Mouse (Mus musculus): ENCODE data around the gene Bbc3. TPM values are rescaled to one million over a fixed set of nuclear protein-coding genes. Genes with fewer than 3 reads are reported as not detected.
"Not testable (repeated sequence)": the region's sequence is repeated elsewhere in the genome, so short reads cannot be mapped to it uniquely, and the experiment has no call there.

Gene Bbc3
- polyA plus RNA-seq, 1 experiment from 2014 or later = 19.7 TPM

- no peak overlapping the region for H3K4me3 ChIP-seq (ENCODE audit: low read depth, low read length)
- no peak overlapping the region for H3K27ac ChIP-seq (ENCODE audit: low read depth, low read length)
- peaks cover 20% of the 10 kb centered on the region for H3K4me1 ChIP-seq (ENCODE audit: control insufficient read depth, insufficient read depth, low read length)
- H3K4me2 ChIP-seq (ENCODE audit: low read depth, low read length) = no peak overlapping the region
- no peak overlapping the region for H3K9ac ChIP-seq (replicated peaks; ENCODE audit: low read depth, low read length)
- no peaks in the 10 kb centered on the region for H3K27me3 ChIP-seq (ENCODE audit: control insufficient read depth, insufficient read depth, low read length)
- 68% methylated on average over 2 of the region's 2 CpGs for WGBS
- no peak for ATAC-seq (ENCODE audit: low read depth)
- no peaks in the 10 kb centered on the region for H3K36me3 ChIP-seq (ENCODE audit: control insufficient read depth, insufficient read depth, low read length)
- H3K9me3 ChIP-seq (ENCODE audit: control insufficient read depth, low read length) = no peaks in the 10 kb centered on the region
Observed at GRCm38 (mm10) chr7:16297616-16298015, 10.6 kb upstream of the Bbc3 start.

DNA sequence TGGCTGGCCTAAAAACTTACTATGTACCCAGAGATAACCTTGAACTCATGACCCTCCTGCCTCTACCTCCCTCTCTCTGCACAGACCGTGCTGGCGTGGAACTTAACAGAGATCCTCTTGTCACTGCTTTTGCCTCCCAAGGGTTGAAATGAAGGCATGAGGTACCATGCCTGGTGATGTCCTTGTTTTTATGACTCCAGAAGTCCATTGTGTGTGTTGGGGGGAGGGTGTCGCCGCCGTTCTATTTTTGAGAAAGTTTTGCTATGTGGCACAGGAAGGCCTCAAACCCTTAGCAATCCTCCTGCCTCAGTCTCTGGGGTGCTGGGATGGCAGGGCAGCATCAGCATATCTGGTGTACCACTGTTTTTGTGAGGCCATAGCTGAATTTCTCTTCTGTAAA lies 9.3 kb upstream of the Bbc3 start:
- peak overlapping the region; percentile 54 for H3K9ac ChIP-seq (replicated peaks; ENCODE audit: low read depth, low read length)
- H3K27me3 ChIP-seq (ENCODE audit: control insufficient read depth, insufficient read depth, low read length) = no peaks in the 10 kb centered on the region
- no peaks in the 10 kb centered on the region for H3K9me3 ChIP-seq (ENCODE audit: control insufficient read depth, low read length)
- H3K4me2 ChIP-seq (ENCODE audit: low read depth, low read length) = peak overlapping the region; percentile 79
- WGBS = 69% methylated on average over 5 of the region's 5 CpGs
- H3K4me3 ChIP-seq (ENCODE audit: low read depth, low read length) = peak overlapping the region; percentile 38
- no peaks in the 10 kb centered on the region for H3K36me3 ChIP-seq (ENCODE audit: control insufficient read depth, insufficient read depth, low read length)
- peak overlapping the region; percentile 70; the same call in 1 of the 2 replicates for H3K27ac ChIP-seq (ENCODE audit: low read depth, low read length)
- no peak for ATAC-seq (ENCODE audit: low read depth)
- H3K4me1 ChIP-seq (ENCODE audit: control insufficient read depth, insufficient read depth, low read length) = peaks cover 20% of the 10 kb centered on the region

- peak; percentile 94 for ATAC-seq (ENCODE audit: low read depth)
- H3K27me3 ChIP-seq (ENCODE audit: control insufficient read depth, insufficient read depth, low read length) = no peaks in the 10 kb centered on the region
- peak overlapping the region; percentile 79 for H3K4me2 ChIP-seq (ENCODE audit: low read depth, low read length)
- peak overlapping the region; percentile 54 for H3K9ac ChIP-seq (replicated peaks; ENCODE audit: low read depth, low read length)
- H3K4me3 ChIP-seq (ENCODE audit: low read depth, low read length) = peak overlapping the region; percentile 38
- no peaks in the 10 kb centered on the region for H3K9me3 ChIP-seq (ENCODE audit: control insufficient read depth, low read length)
- H3K36me3 ChIP-seq (ENCODE audit: control insufficient read depth, insufficient read depth, low read length) = no peaks in the 10 kb centered on the region
- WGBS = 1% methylated on average over 35 of the region's 52 CpGs
- peak overlapping the region; percentile 70 for H3K27ac ChIP-seq (ENCODE audit: low read depth, low read length)
- H3K4me1 ChIP-seq (ENCODE audit: control insufficient read depth, insufficient read depth, low read length) = peaks cover 18% of the 10 kb centered on the region
Observed at GRCm38 (mm10) chr7:16299419-16300035, 8.7 kb upstream of the Bbc3 start.

DNA sequence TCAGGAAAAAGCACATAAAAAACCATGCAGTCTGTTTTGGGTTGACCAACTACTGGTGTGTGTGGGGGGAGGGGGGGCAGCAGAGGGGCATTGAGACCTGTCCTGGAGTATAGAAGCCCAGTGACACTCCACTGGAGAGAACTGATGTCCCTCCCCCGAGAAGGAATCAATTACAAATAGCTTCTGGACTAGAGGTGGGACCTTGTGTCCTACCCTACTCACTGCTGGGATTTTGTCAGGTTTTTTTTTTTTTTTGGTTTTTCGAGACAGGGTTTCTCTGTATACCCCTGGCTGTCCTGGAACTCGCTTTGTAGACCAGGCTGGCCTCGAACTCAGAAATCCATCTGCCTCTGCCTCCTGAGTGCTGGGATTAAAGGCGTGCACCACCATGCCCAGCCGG lies 1.1 kb upstream of the Bbc3 start:
- H3K27me3 ChIP-seq (ENCODE audit: control insufficient read depth, insufficient read depth, low read length); H3K27ac ChIP-seq (ENCODE audit: low read depth, low read length); H3K9me3 ChIP-seq (ENCODE audit: control insufficient read depth, low read length); H3K4me3 ChIP-seq (ENCODE audit: low read depth, low read length); H3K4me2 ChIP-seq (ENCODE audit: low read depth, low read length); ATAC-seq (ENCODE audit: low read depth); H3K36me3 ChIP-seq (ENCODE audit: control insufficient read depth, insufficient read depth, low read length); H3K9ac ChIP-seq (replicated peaks; ENCODE audit: low read depth, low read length): not testable (repeated sequence)
- 76% methylated on average over 6 of the region's 6 CpGs for WGBS
- H3K4me1 ChIP-seq (ENCODE audit: control insufficient read depth, insufficient read depth, low read length) = peaks cover 12% of the 10 kb centered on the region; the same call in 1 of the 2 replicates

DNA sequence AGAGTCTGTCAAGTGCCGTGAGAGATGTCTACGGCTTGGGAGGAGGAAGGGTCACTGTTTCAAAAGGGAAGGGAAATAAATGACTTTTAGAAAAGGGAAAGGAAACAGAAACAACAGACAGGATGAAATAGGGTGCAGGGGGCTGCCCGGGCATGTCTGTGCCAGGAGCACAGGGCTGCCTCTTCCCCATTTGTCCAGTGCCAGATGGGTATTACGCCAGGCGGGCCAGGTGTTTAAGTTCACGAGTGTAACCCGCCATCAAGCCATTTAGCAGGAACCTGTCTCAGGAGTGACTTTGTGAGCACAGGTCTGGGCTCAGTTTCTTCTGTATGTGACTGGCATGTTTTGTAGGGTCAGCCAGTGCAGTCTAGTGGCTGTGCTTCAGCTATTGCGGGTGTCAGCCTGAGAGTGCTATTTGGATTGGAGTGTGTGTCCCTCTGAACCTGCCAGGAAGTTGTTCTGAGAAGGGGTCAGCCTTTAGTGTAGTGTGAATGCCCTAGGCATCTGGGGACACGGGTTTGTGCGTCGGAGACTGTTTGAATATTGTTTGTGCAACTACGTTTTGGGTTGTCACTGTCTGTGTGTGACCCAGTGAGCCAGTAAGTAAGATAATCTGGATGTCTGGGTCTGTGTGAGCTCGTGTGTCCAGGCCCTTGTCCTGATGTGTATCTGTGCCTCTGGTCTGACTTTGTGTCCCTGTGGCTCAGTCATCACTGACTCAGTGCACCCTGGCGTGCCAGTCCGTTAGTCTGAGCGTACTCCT lies 543 bp downstream of the Bbc3 start:
- Histone ChIP-seq H3K9me3 (ENCODE audit: control insufficient read depth, low read length) (no peaks in the 10 kb centered on the region), H3K4me3 (ENCODE audit: low read depth, low read length) (peak overlapping the region; percentile 65), H3K4me2 (ENCODE audit: low read depth, low read length) (peak overlapping the region; percentile 98), H3K27me3 (ENCODE audit: control insufficient read depth, insufficient read depth, low read length) (peaks cover 2% of the 10 kb centered on the region; the same call in 1 of the 2 replicates), H3K27ac (ENCODE audit: low read depth, low read length) (no peak overlapping the region; the same call in 1 of the 2 replicates), H3K4me1 (ENCODE audit: control insufficient read depth, insufficient read depth, low read length) (peaks cover 21% of the 10 kb centered on the region; the same call in 1 of the 2 replicates), H3K9ac (replicated peaks; ENCODE audit: low read depth, low read length) (peak overlapping the region; percentile 58), H3K36me3 (ENCODE audit: control insufficient read depth, insufficient read depth, low read length) (no peaks in the 10 kb centered on the region)
- ATAC-seq (ENCODE audit: low read depth) = no peak
- WGBS = 38% methylated on average over 16 of the region's 16 CpGs

DNA sequence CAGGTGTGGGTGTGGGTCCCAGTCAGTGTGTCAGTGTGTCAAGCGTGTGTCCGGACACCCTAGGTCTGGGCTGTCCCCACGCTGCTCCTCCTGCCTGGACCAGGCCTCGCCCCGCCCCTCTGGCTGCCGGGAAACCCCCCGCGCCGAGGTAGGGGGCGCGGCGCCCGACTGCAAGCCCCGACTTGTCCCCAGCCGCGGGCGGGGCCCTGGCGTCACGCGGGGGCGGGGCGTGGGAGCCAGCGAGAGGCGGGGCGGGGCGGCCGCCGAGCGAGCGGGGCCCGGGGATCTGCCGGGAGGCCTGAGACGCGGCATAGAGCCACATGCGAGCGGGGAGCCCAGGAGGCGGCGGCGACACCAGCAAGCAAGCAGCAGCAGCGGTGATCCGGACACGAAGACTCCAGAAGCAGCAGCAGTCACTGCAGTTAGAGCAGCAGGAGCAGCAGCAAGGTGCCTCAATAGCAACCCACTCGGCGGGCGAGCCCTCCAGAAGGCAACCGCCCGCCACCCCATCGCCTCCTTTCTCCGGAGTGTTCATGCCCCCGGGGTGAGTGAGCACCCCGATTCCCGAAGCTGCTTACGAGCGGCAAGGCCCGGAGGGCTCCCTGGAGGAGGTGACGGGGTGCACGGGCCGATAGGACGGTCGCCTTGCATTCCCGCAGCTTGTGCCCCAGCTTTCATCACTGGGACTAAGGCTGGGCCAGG lies 1.3 kb downstream of the Bbc3 start:
- Histone ChIP-seq H3K4me3 (ENCODE audit: low read depth, low read length) (peak overlapping the region; percentile 65), H3K4me1 (ENCODE audit: control insufficient read depth, insufficient read depth, low read length) (peaks cover 21% of the 10 kb centered on the region; the same call in 1 of the 2 replicates), H3K27ac (ENCODE audit: low read depth, low read length) (peak overlapping the region; percentile 48; the same call in 1 of the 2 replicates), H3K36me3 (ENCODE audit: control insufficient read depth, insufficient read depth, low read length) (no peaks in the 10 kb centered on the region), H3K9ac (replicated peaks; ENCODE audit: low read depth, low read length) (peak overlapping the region; percentile 58), H3K9me3 (ENCODE audit: control insufficient read depth, low read length) (no peaks in the 10 kb centered on the region), H3K4me2 (ENCODE audit: low read depth, low read length) (peak overlapping the region; percentile 98), H3K27me3 (ENCODE audit: control insufficient read depth, insufficient read depth, low read length) (peaks cover 2% of the 10 kb centered on the region; the same call in 1 of the 2 replicates)
- under 1% methylated on average over 55 of the region's 61 CpGs for WGBS
- ATAC-seq (ENCODE audit: low read depth) = peak; percentile 26; the same call in 1 of the 2 replicates

DNA sequence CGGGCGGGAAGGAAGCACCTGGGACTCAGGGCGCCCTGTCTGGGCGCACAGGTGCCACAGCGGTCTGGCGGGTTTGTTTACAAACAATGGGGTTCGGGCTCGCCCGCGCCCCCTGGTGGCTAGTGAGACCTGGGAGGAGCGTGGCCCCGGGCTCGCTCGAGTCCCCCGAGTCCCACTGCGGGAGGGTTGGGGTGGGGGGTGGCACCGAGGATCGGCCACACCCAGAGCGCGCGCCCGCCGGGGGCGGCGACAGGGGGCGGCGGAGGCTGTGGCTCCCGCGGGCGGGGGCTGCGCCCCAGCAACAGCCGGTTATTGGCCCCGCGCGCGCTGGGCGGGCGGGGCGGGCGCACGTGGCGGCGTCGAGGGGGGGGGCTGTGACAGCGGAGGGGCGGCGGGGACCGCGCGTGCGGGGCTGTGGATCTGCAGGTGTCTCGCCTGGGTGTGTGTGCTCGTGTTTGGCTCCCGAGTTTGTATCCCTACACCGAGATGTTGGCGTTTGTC lies 1.9 kb downstream of the Bbc3 start:
- under 1% methylated on average over 42 of the region's 56 CpGs for WGBS
- peaks cover 21% of the 10 kb centered on the region; the same call in 1 of the 2 replicates for H3K4me1 ChIP-seq (ENCODE audit: control insufficient read depth, insufficient read depth, low read length)

GRCm38 (mm10) chr7:16310521-16311452 lies 2.6 kb downstream of the Bbc3 start:
- Histone ChIP-seq H3K4me2 (ENCODE audit: low read depth, low read length) (peak overlapping the region; percentile 98), H3K36me3 (ENCODE audit: control insufficient read depth, insufficient read depth, low read length) (no peaks in the 10 kb centered on the region), H3K9ac (replicated peaks; ENCODE audit: low read depth, low read length) (peak overlapping the region; percentile 58), H3K27me3 (ENCODE audit: control insufficient read depth, insufficient read depth, low read length) (peaks cover 2% of the 10 kb centered on the region; the same call in 1 of the 2 replicates), H3K27ac (ENCODE audit: low read depth, low read length) (peak overlapping the region; percentile 48), H3K9me3 (ENCODE audit: control insufficient read depth, low read length) (no peaks in the 10 kb centered on the region), H3K4me1 (ENCODE audit: control insufficient read depth, insufficient read depth, low read length) (peaks cover 21% of the 10 kb centered on the region; the same call in 1 of the 2 replicates), H3K4me3 (ENCODE audit: low read depth, low read length) (peak overlapping the region; percentile 65)
- ATAC-seq (ENCODE audit: low read depth) = peak; percentile 32
- under 1% methylated on average over 25 of the region's 31 CpGs for WGBS

More for the DNA sequence above, 1.9 kb downstream of the Bbc3 start:
- 0 out of 2 replicates have a peak, but pooled peaks have one; percentile 12 for ATAC-seq (ENCODE audit: low read depth)
- Histone ChIP-seq H3K4me2 (ENCODE audit: low read depth, low read length) (peak overlapping the region; percentile 98), H3K9me3 (ENCODE audit: control insufficient read depth, low read length) (no peaks in the 10 kb centered on the region), H3K36me3 (ENCODE audit: control insufficient read depth, insufficient read depth, low read length) (no peaks in the 10 kb centered on the region), H3K4me3 (ENCODE audit: low read depth, low read length) (peak overlapping the region; percentile 65), H3K27me3 (ENCODE audit: control insufficient read depth, insufficient read depth, low read length) (peaks cover 2% of the 10 kb centered on the region; the same call in 1 of the 2 replicates), H3K27ac (ENCODE audit: low read depth, low read length) (peak overlapping the region; percentile 48), H3K9ac (replicated peaks; ENCODE audit: low read depth, low read length) (peak overlapping the region; percentile 58)
